Mouse (Mus musculus): Measurements from ENCODE around the gene Exoc5. TPM values are rescaled to one million over a fixed set of nuclear protein-coding genes. Genes with fewer than 3 reads are reported as not detected.

Gene Exoc5
- polyA plus RNA-seq, 1 experiment from 2014 or later: 47.5 TPM

DNA sequence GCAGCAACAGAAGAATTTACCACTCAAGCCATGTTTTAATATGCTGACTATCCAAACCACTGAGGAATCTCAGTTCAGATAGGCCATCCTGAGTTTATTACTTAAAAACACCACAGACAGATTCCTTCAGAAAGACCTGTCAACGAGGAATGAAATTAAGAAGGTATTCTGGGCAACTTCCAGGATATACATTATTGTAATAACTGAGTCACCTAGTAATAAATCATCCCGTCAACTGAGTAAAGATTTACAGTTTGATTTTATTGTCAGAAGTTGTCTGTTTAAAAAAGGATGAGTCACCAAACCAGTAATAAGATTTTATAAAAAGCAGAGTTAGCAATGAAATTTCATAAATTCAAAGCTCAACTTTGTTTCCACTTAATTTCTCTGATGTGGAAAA is 2.6 kb downstream of the Exoc5 start:
- Histone ChIP-seq H3K9ac (no peak overlapping the region), H3K9me3 (no peaks in the 10 kb centered on the region), H3K36me3 (no peaks in the 10 kb centered on the region), H3K4me3 (no peak overlapping the region), H3K27ac (no peak overlapping the region), H3K4me2 (replicated peaks) (no peak overlapping the region), H3K4me1 (peaks cover 21% of the 10 kb centered on the region), H3K27me3 (no peaks in the 10 kb centered on the region)
- WGBS: 74% methylated on average over 2 of the region's 2 CpGs
- ATAC-seq (ENCODE audit: low FRiP score, low read depth): no peak

DNA sequence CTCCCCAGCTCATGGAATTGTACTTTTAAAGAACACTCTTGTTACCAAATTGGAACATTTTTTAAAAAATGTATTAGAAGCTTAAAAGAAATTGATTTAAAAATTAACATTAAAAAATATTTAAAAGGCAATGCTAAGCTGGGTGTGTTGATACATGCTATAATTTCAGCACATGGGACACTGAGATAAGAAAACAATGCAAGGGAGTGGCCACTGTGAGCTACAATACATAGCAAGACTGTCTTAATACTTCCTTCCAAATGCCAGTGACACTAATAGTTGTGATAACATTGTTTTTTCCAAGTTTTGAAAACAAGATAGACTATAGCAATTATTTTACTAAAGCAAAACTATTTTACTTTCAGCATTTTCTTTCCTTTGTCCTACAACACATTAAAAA is 17.0 kb downstream of the Exoc5 start:
- Histone ChIP-seq H3K9me3 (no peaks in the 10 kb centered on the region), H3K4me3 (no peak overlapping the region), H3K27ac (no peak overlapping the region), H3K27me3 (no peaks in the 10 kb centered on the region), H3K4me1 (no peaks in the 10 kb centered on the region), H3K4me2 (replicated peaks) (no peak overlapping the region), H3K9ac (no peak overlapping the region), H3K36me3 (peaks cover 5% of the 10 kb centered on the region; the same call in 1 of the 2 replicates)
- no peak for ATAC-seq (ENCODE audit: low FRiP score, low read depth)

DNA sequence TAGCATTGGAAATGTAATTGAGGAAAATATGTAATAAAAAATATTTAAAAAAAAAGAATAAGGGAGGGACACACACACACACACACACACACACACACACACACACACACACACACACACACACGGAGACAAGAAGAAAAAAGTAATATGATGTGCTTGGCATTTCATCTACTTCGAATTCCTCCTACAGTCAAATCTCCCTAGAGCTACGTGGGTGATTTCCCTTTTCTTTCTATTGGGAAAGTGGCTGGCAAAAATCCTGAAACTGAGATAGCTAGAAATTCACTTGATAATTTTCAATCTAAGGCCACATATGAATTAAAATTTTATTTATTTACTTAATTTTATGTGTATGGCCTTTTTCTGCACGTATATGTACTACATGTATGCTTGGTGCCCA is 20.8 kb downstream of the Exoc5 start:
- no peaks in the 10 kb centered on the region for H3K9me3 ChIP-seq
- no peaks in the 10 kb centered on the region for H3K4me1 ChIP-seq
- no peaks in the 10 kb centered on the region for H3K27me3 ChIP-seq
- peaks cover 5% of the 10 kb centered on the region; the same call in 1 of the 2 replicates for H3K36me3 ChIP-seq
- no peak overlapping the region for H3K4me2 ChIP-seq (replicated peaks)
- H3K4me3 ChIP-seq: no peak overlapping the region
- H3K9ac ChIP-seq: no peak overlapping the region
- 97% methylated on average over 3 of the region's 4 CpGs for WGBS
- no peak for ATAC-seq (ENCODE audit: low FRiP score, low read depth)
- H3K27ac ChIP-seq: no peak overlapping the region

DNA sequence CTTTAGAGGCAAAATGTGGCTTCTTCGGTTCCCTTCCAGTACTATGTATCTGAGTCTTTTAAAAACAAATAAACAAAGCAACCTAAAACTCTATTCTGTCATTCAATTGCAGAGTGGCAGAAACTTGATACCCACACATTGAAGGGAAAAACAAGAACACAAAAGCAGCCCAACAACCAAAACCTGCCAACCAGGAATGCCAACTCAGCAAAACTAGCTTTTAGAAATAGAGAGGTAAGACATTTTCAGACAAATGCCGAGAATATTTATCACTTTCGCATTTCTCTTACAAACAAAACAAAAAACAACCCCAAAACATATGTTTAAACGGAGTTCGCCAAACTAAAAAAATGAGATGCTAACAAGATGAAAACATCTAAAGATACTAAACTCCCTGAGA is 37.5 kb downstream of the Exoc5 start:
- no peak overlapping the region for H3K9ac ChIP-seq
- no peak overlapping the region for H3K27ac ChIP-seq
- H3K27me3 ChIP-seq: no peaks in the 10 kb centered on the region
- WGBS: 92% methylated on average over 5 of the region's 5 CpGs
- ATAC-seq (ENCODE audit: low FRiP score, low read depth): no peak
- H3K4me1 ChIP-seq: no peaks in the 10 kb centered on the region
- no peak overlapping the region for H3K4me2 ChIP-seq (replicated peaks)
- H3K4me3 ChIP-seq: no peak overlapping the region
- no peaks in the 10 kb centered on the region for H3K9me3 ChIP-seq
- H3K36me3 ChIP-seq: peaks cover 36% of the 10 kb centered on the region

DNA sequence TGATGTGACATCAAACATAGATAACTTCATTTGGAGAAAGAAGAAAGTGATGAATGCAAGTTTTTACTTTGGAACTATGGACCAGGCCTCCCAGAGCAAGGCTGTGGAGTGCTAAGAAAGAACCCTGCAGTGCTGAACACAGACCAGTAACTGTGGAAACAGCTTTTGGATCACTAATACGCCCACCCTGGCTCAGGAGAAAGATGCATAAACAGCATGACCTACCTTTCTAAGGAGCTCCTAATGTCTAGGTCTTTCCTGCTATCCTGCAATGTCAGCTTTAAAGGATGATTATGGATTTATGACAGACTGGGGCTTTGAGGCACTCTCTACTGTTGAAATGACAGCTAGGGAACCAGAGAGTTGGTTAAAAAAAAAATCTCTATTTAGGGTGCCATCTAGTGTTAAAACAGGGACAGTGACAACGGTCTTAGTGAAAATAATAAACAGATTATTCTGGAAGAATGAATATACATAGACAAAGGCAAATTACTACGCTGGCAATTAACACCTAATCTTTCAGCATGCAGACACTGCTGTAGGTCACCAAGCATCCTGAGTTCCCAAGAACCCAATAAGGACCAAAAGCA is 38.6 kb downstream of the Exoc5 start:
- no peak overlapping the region for H3K9ac ChIP-seq
- H3K4me2 ChIP-seq (replicated peaks): no peak overlapping the region
- H3K36me3 ChIP-seq: peaks cover 34% of the 10 kb centered on the region
- no peak for ATAC-seq (ENCODE audit: low FRiP score, low read depth)
- H3K27me3 ChIP-seq: no peaks in the 10 kb centered on the region
- no peaks in the 10 kb centered on the region for H3K9me3 ChIP-seq
- H3K4me3 ChIP-seq: no peak overlapping the region
- H3K4me1 ChIP-seq: no peaks in the 10 kb centered on the region
- 90% methylated on average over 3 of the region's 3 CpGs for WGBS
- H3K27ac ChIP-seq: no peak overlapping the region

DNA sequence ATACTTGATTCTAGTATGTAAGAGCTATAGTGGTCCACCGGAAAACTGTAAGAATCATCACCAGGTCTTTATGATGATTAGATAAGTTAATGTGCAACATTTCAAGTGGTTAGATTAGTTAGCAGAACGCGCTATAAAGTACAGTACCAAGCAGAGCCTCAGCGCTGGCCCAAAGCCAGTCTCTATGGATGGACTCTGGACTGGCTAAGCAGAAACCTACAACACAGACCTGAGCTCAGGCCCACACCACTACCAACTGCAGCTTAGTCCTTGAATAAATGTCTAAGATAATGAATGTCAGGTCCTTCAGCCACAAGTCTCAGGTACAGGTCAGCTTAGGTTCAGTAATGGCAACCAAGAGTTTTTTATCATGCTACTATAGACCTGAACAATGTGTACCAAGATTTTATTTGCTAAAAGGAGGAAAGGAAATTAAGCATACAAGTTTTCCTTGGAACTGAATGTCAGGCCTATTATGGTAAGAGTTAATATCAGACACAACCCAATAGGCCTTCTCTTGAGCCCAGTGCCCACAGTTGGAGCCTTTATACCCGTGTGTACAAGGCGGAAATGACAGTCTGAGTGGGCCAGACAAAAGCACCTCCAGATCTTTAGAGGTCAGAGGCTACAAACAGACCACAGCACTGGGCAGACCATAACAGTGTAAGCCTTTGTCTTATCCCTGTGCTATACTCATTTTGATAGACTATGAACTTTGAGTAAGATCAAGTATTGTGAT is 39.2 kb downstream of the Exoc5 start:
- WGBS: 98% methylated on average over 6 of the region's 6 CpGs

DNA sequence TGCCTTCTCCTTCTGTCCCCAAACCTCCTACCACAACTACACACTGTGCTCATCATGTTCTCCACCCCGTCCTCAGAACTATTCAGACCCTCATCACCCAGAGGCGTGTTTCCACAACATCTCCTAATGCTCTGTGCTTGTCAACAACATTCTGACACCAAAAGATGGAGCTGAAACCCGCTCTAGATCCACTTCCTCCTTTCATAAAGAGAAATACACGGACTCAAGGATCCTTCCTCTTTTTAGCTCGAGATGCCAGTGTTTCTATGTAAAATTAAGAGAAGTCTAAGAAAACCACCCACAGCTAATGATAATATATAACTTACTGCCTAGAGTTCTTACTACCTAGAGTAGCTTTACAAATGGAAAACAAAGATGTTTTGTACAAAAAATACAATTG is 46.7 kb downstream of the Exoc5 start:
- H3K4me2 ChIP-seq (replicated peaks): no peak overlapping the region
- no peaks in the 10 kb centered on the region for H3K27me3 ChIP-seq
- no peak overlapping the region for H3K4me3 ChIP-seq
- no peak overlapping the region for H3K27ac ChIP-seq
- no peak for ATAC-seq (ENCODE audit: low FRiP score, low read depth)
- no peaks in the 10 kb centered on the region for H3K4me1 ChIP-seq
- 89% methylated on average over 5 of the region's 5 CpGs for WGBS
- peaks cover 35% of the 10 kb centered on the region for H3K36me3 ChIP-seq
- no peak overlapping the region for H3K9ac ChIP-seq
- no peaks in the 10 kb centered on the region for H3K9me3 ChIP-seq

More for the DNA sequence above, 39.2 kb downstream of the Exoc5 start:
- Histone ChIP-seq H3K36me3 (peaks cover 33% of the 10 kb centered on the region), H3K27ac (no peak overlapping the region), H3K4me1 (no peaks in the 10 kb centered on the region), H3K9me3 (no peaks in the 10 kb centered on the region), H3K4me3 (no peak overlapping the region), H3K9ac (no peak overlapping the region), H3K27me3 (no peaks in the 10 kb centered on the region), H3K4me2 (replicated peaks) (no peak overlapping the region)
- ATAC-seq (ENCODE audit: low FRiP score, low read depth): no peak

DNA sequence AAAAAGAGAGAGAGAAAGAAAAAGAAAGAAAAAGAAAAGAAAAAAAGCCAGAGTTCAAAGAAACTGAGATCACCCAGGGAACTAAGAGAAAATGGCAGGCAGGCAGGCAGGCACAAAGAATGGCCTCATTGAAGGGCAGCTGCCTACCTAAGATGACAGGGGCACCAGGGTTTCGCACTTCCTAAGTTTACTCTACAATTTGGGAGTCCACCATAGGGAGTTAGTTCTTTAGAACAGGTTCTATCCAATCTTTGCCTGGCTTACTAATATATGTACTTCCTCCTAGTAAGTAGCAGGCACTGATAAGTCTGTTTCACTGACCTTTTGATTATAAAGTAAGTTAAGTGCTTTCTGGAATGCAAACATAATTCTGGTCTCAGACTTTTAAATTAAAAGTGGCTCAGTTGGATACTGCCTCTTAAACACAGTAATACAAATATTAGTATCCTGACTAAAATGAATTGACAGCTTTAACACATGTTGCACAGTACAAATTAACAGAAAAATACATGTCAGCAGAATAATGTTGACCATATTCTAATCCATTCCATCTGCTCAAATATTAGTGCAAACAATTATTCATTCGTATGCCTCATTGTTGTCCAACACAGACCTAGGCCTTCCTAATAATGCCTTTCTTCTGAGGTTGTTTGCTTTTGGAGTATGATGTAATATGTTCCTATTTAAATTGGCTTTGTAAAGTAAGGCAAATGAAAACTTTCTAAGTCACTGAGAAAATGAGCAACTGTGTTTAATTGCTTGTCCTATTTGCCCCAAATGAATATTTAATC is 57.9 kb downstream of the Exoc5 start:
- no peak for ATAC-seq (ENCODE audit: low FRiP score, low read depth)
- Histone ChIP-seq H3K9ac (no peak overlapping the region), H3K4me2 (replicated peaks) (no peak overlapping the region), H3K36me3 (peaks cover 5% of the 10 kb centered on the region; the same call in 1 of the 2 replicates), H3K9me3 (no peaks in the 10 kb centered on the region), H3K27me3 (no peaks in the 10 kb centered on the region), H3K27ac (no peak overlapping the region), H3K4me1 (no peaks in the 10 kb centered on the region), H3K4me3 (no peak overlapping the region)
- 87% methylated on average over 2 of the region's 2 CpGs for WGBS

DNA sequence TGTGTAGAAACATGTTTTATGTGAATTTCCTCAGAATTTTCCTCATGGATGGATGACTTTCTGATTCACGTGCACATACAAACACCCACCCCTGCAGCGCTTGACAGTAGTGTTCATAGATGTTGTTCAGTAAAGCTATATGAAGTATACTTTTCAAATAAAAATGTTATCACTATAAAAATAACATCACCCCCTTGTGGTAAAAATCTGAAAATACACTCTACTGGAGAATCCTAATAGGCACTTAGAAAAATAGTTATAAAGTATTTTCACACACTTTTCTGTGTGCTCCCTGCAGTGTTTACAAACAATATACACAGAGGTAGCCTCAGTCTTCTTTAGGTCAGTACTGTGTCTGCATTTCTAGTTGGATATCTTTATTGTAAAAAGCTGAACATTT is 58.5 kb downstream of the Exoc5 start:
- Histone ChIP-seq H3K27me3 (no peaks in the 10 kb centered on the region), H3K4me1 (no peaks in the 10 kb centered on the region), H3K36me3 (peaks cover 5% of the 10 kb centered on the region; the same call in 1 of the 2 replicates), H3K27ac (no peak overlapping the region), H3K4me3 (no peak overlapping the region), H3K4me2 (replicated peaks) (no peak overlapping the region), H3K9me3 (no peaks in the 10 kb centered on the region), H3K9ac (no peak overlapping the region)
- ATAC-seq (ENCODE audit: low FRiP score, low read depth): no peak
- 90% methylated on average over 2 of the region's 2 CpGs for WGBS

DNA sequence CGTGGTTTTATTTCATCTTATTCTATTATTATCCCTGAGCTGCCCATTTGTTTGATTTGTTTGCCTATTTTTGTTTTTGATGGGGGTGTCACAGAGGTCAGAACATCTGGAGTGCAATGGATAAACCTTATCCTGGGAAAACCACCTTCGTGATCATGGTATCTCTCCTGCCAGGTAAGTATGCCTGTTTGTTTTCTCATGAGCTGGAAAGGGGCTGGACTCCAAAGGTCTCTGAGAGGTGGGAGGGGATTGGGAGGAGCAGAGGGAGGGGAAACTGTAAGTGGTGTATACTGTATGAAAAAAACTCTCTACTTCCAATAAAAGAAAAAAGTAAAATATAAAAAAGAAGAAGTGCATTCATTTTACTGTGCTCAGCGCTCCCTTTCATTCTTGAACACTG is 64.8 kb downstream of the Exoc5 start:
- Histone ChIP-seq H3K36me3 (no peaks in the 10 kb centered on the region), H3K9ac (no peak overlapping the region), H3K4me2 (replicated peaks) (no peak overlapping the region), H3K4me1 (no peaks in the 10 kb centered on the region), H3K9me3 (no peaks in the 10 kb centered on the region), H3K4me3 (no peak overlapping the region), H3K27me3 (no peaks in the 10 kb centered on the region), H3K27ac (no peak overlapping the region)
- no peak for ATAC-seq (ENCODE audit: low FRiP score, low read depth)
- WGBS: 81% methylated on average over 3 of the region's 3 CpGs

DNA sequence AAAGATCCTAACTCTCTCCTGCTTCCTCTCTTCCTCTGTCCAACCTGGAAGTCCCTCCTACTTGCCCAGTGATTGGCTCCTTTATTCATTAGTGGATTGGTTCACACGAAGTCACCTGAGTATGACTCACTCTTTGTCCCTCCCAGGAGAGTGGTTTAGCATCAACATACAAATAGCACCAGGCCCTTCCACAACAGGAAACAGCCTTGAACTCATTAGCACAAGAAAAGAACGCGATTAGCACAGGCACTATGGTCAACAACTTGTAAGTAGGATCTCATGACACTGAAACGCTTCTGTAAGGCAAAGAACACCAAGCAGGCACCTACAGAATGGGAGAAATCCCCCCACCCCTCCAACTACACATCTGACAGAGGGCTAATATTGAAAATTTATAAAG is 67.7 kb downstream of the Exoc5 start:
- no peak overlapping the region for H3K4me2 ChIP-seq (replicated peaks)
- H3K36me3 ChIP-seq: no peaks in the 10 kb centered on the region
- H3K9me3 ChIP-seq: no peaks in the 10 kb centered on the region
- no peak overlapping the region for H3K27ac ChIP-seq
- ATAC-seq (ENCODE audit: low FRiP score, low read depth): no peak
- H3K4me1 ChIP-seq: no peaks in the 10 kb centered on the region
- no peaks in the 10 kb centered on the region for H3K27me3 ChIP-seq
- WGBS: 40% methylated on average over 4 of the region's 4 CpGs
- no peak overlapping the region for H3K4me3 ChIP-seq
- H3K9ac ChIP-seq: no peak overlapping the region

DNA sequence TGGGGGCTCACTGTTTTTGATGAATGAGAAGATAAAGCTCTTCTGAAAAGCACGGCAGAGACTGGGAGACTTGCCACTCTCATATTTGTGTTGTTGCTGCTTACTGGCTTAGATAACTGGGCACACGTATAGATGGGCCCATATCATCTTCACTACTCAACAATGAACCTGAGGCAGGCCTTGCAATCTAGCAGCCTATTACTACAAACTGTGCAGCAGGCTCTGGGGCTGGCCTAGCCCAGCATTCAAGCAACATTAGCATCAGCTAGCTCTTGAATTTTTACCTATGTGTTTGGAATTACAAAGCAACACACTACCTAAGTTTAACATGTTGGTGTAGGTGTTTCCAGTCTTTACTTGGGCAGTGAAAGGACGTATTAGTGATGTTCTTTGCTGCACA is 72.6 kb downstream of the Exoc5 start:
- Histone ChIP-seq H3K9ac (no peak overlapping the region), H3K27ac (no peak overlapping the region), H3K36me3 (no peaks in the 10 kb centered on the region), H3K4me3 (no peak overlapping the region), H3K4me2 (replicated peaks) (no peak overlapping the region), H3K4me1 (peaks cover 10% of the 10 kb centered on the region; the same call in 1 of the 2 replicates), H3K9me3 (no peaks in the 10 kb centered on the region), H3K27me3 (no peaks in the 10 kb centered on the region)
- WGBS: 84% methylated on average over 3 of the region's 3 CpGs
- ATAC-seq (ENCODE audit: low FRiP score, low read depth): no peak

All from limb, embryonic 13.5 days (tissue).